Mouse (Mus musculus) stomach, embryonic 15.5 days (tissue): Measurements from ENCODE around the gene Hbb-bh2. TPM values are rescaled to one million over a fixed set of nuclear protein-coding genes. Genes with fewer than 3 reads are reported as not detected.

Experiments
- ATAC-seq: fragments of 200-750 bp; cut with Nextera tagmentation; 2 replicates; pipeline ENCODE4 v1.8.0; 2017; ENCODE audit warnings: low read depth, moderate number of reproducible peaks, moderate TSS enrichment; ENCODE audit not compliant: insufficient read depth, low FRiP score
- H3K27ac ChIP-seq: fragments of 300-500 bp; sonication (generic); 2 replicates; pipeline ENCODE4 v1.5.1; 2015; ENCODE audit warnings: mild to moderate bottlenecking, inconsistent platforms
- H3K27me3 ChIP-seq: fragments of 300-500 bp; sonication (generic); replicated peaks from 2 replicates; pipeline ENCODE4 v1.6.1; 2015; ENCODE audit warnings: inconsistent platforms
- H3K36me3 ChIP-seq: fragments of 300-500 bp; sonication (generic); 2 replicates; pipeline ENCODE4 v1.6.1; 2015; ENCODE audit warnings: inconsistent platforms
- H3K4me1 ChIP-seq: fragments of 300-500 bp; sonication (generic); 2 replicates; pipeline ENCODE4 v1.6.1; 2015; ENCODE audit warnings: inconsistent platforms
- H3K4me2 ChIP-seq: fragments of 300-500 bp; sonication (generic); 2 replicates; pipeline ENCODE4 v1.6.1; 2015; ENCODE audit warnings: mild to moderate bottlenecking, inconsistent platforms
- H3K4me3 ChIP-seq: fragments of 300-500 bp; sonication (generic); replicated peaks from 2 replicates; pipeline ENCODE4 v1.5.1; 2015; ENCODE audit warnings: inconsistent platforms
- H3K9ac ChIP-seq: fragments of 300-500 bp; sonication (generic); 2 replicates; pipeline ENCODE4 v1.6.1; 2015; ENCODE audit warnings: inconsistent platforms
- H3K9me3 ChIP-seq: fragments of 300-500 bp; sonication (generic); 2 replicates; pipeline ENCODE4 v1.6.1; 2016; ENCODE audit warnings: inconsistent platforms
- WGBS: fragments of 180-500 bp; shearing (Covaris S2); methylation state at CpG from one replicate; pipeline ENCODE4 v1.1.7; 2015; 5-methylcytosine and 5-hydroxymethylcytosine counted together
- polyA plus RNA-seq: library from polyadenylated mRNA; unstranded; fragments of >200 nt; fragmentation: Nextera tagmentation; extraction: Ambion mirVana; gene quantifications from 2 replicates; pipeline ENCODE4 v1.2.1, GENCODE M21; 2015

Hbb-bh2 gene
- not detected in 2 replicates for polyA plus RNA-seq

DNA sequence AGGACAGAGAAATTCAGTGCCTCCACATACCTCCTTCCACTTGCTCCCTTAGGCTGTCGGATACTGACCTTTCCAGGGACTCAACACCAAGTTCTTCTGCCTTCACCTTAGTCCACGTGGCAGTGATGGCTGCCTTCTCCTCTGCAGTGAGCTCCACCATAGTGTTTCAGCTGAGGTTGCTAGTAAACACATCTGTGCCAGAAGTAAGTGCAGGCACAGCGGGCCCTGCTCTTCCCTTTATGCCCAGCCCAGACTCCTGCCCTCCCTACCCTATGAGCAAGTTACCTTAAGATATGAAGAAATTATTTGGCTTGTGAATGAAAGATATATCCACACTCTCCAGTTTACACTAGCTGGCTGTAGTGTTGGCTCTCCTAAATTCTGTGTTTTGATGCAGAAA lies at the start of gene Hbb-bh2:
Hbb-bh2 (minus strand) TSS at position 253 of the 400 bp plus-strand sequence.
- H3K27ac ChIP-seq, result no peak within 1 kb of the TSS
- ATAC-seq, result no peak
- no peaks in the 10 kb centered on the region for H3K9me3 ChIP-seq
- H3K4me2 ChIP-seq, result no peak within 1 kb of the TSS
- no peaks in the 10 kb centered on the region for H3K27me3 ChIP-seq
- WGBS, result 69% methylated on average over 3 of the region's 3 CpGs
- H3K36me3 ChIP-seq, result no peaks in the 10 kb centered on the region
- no peaks in the 10 kb centered on the region for H3K4me1 ChIP-seq
- no peak within 1 kb of the TSS for H3K9ac ChIP-seq
- no peak within 1 kb of the TSS for H3K4me3 ChIP-seq

DNA sequence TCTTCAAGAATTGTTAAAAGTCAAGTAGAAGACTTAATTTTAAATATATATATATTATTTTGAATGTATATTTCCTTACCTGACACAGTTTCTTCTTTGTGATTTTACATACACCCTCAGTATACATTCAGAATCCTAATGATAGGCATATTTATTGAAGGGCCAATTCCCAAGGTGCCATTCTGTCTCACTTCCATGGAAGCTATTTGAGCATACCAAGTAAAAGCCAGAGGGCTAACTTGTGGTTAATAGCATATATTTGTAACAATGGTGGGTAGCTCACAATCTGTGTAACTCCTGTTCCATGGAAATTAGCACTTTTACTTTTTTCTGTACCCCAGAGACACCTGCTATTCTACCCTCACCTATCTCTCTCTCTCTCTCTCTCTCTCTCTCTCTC lies 45.8 kb upstream of the Hbb-bh2 start, which contains the start of gene Olfr66:
Olfr66 (minus strand) TSS at position 101 of the 400 bp plus-strand sequence.
- H3K4me1 ChIP-seq, result no peaks in the 10 kb centered on the region
- no peaks in the 10 kb centered on the region for H3K9me3 ChIP-seq
- ATAC-seq, result no peak
- H3K4me3 ChIP-seq, result no peak within 1 kb of the TSS
- H3K4me2 ChIP-seq, result no peak within 1 kb of the TSS
- H3K27ac ChIP-seq, result no peak within 1 kb of the TSS
- no peaks in the 10 kb centered on the region for H3K36me3 ChIP-seq
- H3K27me3 ChIP-seq, result no peaks in the 10 kb centered on the region
- no peak within 1 kb of the TSS for H3K9ac ChIP-seq

DNA sequence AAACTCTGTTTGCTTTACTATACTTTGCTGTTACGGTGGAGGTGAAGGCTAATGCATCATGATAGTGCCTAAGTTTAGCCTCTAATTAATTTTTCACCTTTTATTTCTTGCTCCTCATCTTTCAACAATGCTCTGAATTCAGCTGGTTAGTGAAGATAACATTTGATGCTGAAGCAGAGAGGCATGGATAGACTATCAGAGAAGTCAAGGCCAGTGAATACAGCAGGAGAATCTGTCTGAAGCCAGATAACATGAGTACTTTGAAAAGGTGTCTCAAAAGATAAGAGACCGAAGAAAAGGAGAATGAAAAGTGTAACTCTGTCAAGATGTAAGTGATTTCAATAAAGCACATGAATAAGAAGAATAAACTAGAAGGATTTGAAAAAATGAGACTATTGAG lies 36.8 kb upstream of the Hbb-bh2 start:
- Histone ChIP-seq H3K9ac (no peak overlapping the region), H3K27ac (no peak overlapping the region), H3K4me2 (no peak overlapping the region), H3K4me1 (no peaks in the 10 kb centered on the region), H3K9me3 (no peaks in the 10 kb centered on the region), H3K27me3 (no peaks in the 10 kb centered on the region), H3K4me3 (no peak overlapping the region), H3K36me3 (no peaks in the 10 kb centered on the region)
- WGBS, result 71% methylated on average over 2 of the region's 2 CpGs
- peak; percentile 86; the same call in 1 of the 2 replicates for ATAC-seq

DNA sequence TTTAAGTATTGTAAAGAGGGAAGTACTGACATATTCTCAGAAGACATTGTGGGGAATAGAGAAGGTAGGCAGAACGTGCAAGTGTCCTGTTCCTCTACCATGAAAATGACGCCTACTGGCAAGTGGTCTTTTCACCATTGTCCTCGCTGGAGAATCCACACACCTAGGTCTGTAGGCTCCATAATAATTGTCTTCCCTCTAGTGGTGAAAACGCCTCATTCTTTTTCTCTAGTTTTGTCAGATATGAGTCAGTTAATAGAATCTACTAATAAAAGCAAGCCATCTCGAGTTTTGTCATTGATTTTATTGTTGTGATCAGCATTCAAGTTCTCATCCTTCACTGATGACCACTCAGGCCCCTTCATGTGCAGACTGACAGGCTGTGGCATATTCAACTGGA lies 34.1 kb upstream of the Hbb-bh2 start:
- H3K4me1 ChIP-seq, result no peaks in the 10 kb centered on the region
- WGBS, result 40% methylated on average over 5 of the region's 5 CpGs

DNA sequence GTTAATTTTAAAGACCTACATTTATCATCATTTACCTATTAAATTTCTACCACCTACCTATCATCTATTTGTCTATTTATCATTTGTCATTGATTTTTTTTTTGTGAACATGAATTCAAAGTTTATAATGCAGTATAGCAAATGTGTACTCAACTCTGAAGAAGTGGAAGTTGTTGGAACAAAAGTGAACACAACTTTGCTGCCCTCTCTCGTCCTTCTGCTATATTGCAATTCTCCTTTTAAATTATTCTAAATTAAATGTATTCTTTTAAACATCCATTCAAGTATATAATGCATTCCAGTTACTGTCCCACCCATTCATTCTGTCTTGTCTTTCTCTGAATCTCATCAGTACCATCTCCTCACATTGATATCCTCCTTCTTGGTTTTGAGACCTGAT lies 32.7 kb upstream of the Hbb-bh2 start:
- WGBS, result 0% methylated on average over 1 of the region's 1 CpGs
- H3K27ac ChIP-seq, result no peak overlapping the region
- ATAC-seq, result no peak
- no peaks in the 10 kb centered on the region for H3K27me3 ChIP-seq
- H3K9me3 ChIP-seq, result no peaks in the 10 kb centered on the region
- no peaks in the 10 kb centered on the region for H3K36me3 ChIP-seq
- no peak overlapping the region for H3K4me3 ChIP-seq
- H3K4me1 ChIP-seq, result no peaks in the 10 kb centered on the region
- no peak overlapping the region for H3K9ac ChIP-seq
- H3K4me2 ChIP-seq, result no peak overlapping the region

More for the DNA sequence above, 34.1 kb upstream of the Hbb-bh2 start:
- H3K36me3 ChIP-seq, result no peaks in the 10 kb centered on the region
- H3K27ac ChIP-seq, result no peak overlapping the region
- H3K9ac ChIP-seq, result no peak overlapping the region
- no peak overlapping the region for H3K4me2 ChIP-seq
- no peak for ATAC-seq
- no peak overlapping the region for H3K4me3 ChIP-seq
- H3K9me3 ChIP-seq, result no peaks in the 10 kb centered on the region
- no peaks in the 10 kb centered on the region for H3K27me3 ChIP-seq

DNA sequence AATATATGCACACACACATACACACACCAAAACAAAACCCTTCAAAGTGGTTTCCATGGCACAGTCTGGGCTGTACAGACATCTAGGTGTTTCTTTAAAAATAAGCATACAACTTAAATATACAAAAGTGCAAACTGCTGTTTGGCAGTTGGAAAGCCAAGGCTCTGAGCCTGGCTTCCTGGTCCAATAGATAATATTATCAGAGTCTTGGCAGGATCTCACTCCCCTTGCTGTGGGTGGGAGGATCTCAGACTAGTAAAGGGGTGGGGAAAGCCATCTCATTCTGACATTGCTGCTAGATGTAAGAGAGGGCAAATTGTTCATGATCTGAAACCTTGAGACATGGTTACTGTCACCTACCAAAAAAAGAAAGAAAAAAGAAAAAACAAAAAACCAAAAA lies 30.3 kb upstream of the Hbb-bh2 start:
- no peaks in the 10 kb centered on the region for H3K4me1 ChIP-seq
- ATAC-seq, result peak; percentile 85; the same call in 1 of the 2 replicates
- no peak overlapping the region for H3K9ac ChIP-seq
- H3K27ac ChIP-seq, result no peak overlapping the region
- no peaks in the 10 kb centered on the region for H3K27me3 ChIP-seq
- no peak overlapping the region for H3K4me3 ChIP-seq
- no peaks in the 10 kb centered on the region for H3K9me3 ChIP-seq
- H3K4me2 ChIP-seq, result no peak overlapping the region
- H3K36me3 ChIP-seq, result no peaks in the 10 kb centered on the region

DNA sequence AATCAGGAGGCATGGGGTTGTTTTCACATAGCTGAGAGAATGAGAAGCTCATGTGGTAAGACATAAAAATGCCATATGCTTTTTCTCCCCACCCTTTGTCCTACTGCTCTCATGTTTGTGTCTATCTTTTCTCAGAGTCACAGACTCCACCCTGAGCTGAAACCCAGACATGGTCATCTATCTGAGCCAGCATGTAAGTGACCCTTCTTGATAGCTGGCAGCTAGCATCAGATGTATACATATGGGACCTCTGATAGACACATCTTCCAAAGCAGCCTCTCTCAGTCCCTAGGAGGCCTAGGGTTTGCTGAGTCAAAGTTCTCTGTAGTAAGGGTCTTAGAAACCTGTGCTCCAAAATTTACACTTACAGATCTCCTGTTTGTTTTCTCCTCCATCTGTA lies 25.4 kb upstream of the Hbb-bh2 start:
- peak; percentile 94 for ATAC-seq

DNA sequence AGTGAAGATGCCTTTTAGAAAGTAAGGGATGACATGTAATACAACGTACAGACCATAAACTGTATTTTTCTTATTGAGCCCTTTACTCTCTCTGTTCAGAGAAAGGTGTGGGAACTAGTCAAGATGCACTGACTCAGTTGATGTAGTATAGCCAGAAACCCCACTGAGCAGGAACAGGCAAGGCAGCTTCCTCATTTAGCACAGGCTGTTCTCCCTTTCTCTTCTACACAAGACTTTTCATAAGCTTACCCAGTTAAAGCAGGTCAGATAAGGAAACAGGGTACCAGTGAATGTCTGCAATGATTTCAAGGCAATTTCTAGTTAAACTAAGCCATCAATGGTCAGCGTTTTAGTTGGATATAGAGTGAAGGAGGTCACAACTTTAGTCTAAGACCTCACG lies 21.2 kb upstream of the Hbb-bh2 start:
- Histone ChIP-seq H3K4me1 (no peaks in the 10 kb centered on the region), H3K36me3 (no peaks in the 10 kb centered on the region), H3K9me3 (no peaks in the 10 kb centered on the region), H3K4me3 (no peak overlapping the region), H3K9ac (no peak overlapping the region), H3K4me2 (no peak overlapping the region), H3K27me3 (no peaks in the 10 kb centered on the region), H3K27ac (no peak overlapping the region)
- 75% methylated on average over 3 of the region's 3 CpGs for WGBS
- ATAC-seq, result no peak

More for the DNA sequence above, 25.4 kb upstream of the Hbb-bh2 start:
- Histone ChIP-seq H3K36me3 (no peaks in the 10 kb centered on the region), H3K9ac (no peak overlapping the region), H3K4me2 (no peak overlapping the region), H3K27me3 (no peaks in the 10 kb centered on the region), H3K27ac (no peak overlapping the region), H3K9me3 (no peaks in the 10 kb centered on the region), H3K4me3 (no peak overlapping the region), H3K4me1 (no peaks in the 10 kb centered on the region)

DNA sequence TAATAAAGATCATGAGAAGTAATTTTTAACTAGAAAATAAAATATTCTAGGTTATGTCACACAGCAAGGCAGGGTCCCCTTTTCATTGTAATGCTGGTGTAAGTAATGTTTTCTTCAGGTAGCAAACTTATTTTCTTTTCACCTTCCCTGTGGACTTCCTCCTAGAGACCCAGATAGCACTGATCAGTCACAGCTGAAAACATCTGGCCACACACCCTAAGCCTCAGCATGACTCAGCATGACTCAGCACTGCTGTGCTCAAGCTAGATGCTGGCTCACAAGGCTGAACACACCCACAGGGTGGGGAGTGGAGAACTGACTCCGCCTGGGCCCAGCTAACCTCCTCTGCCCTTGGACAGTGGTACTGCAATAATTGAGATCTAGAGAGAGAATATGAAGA lies 20.5 kb upstream of the Hbb-bh2 start:
- no peak overlapping the region for H3K9ac ChIP-seq
- H3K9me3 ChIP-seq, result no peaks in the 10 kb centered on the region
- no peak overlapping the region for H3K4me2 ChIP-seq
- H3K36me3 ChIP-seq, result no peaks in the 10 kb centered on the region
- no peak overlapping the region for H3K4me3 ChIP-seq
- H3K4me1 ChIP-seq, result no peaks in the 10 kb centered on the region
- no peaks in the 10 kb centered on the region for H3K27me3 ChIP-seq
- WGBS, result 36% methylated on average over 1 of the region's 1 CpGs
- ATAC-seq, result peak; percentile 89
- no peak overlapping the region for H3K27ac ChIP-seq

DNA sequence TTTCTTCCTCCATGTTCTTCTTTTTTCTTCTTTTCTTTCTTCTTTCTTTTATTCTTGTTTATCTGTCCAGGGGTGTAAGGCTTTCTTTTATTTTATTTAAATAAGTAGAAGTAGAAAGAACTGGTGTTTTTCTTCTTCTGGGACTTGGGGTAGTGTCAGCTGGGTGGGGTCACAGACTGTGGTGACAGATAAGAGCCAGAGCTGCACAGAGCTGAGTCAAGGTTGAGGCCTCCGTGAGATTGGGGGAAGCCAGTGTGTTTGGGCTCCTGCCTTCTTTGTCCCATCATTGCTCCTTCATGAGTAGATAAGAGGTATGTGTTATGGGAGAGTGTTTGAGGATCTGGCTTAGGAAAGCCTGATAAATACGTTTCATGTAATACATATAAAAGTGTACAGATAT lies 18.8 kb upstream of the Hbb-bh2 start:
- ATAC-seq, result peak; percentile 94

DNA sequence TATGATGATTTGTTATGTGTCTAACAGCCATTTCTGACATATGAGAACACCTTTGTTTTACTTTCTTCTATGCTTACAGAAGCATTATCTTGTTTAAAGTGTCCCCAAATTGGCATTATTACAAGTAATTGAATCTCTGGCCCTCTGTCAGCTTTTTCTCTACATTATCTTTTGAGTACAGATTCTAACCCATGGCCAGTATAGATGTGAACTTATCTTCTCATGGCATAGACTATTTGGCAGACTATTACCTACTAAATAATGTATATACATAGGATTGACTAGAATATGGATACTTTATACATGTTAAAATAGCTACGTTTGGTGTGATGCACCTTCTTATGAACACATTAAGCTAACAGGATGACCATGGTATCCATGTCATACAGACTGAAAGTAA lies 14.3 kb upstream of the Hbb-bh2 start:
- H3K9ac ChIP-seq, result no peak overlapping the region
- H3K4me1 ChIP-seq, result no peaks in the 10 kb centered on the region
- no peak for ATAC-seq
- H3K4me3 ChIP-seq, result no peak overlapping the region
- H3K27ac ChIP-seq, result no peak overlapping the region
- H3K27me3 ChIP-seq, result no peaks in the 10 kb centered on the region
- H3K9me3 ChIP-seq, result no peaks in the 10 kb centered on the region
- no peak overlapping the region for H3K4me2 ChIP-seq
- no peaks in the 10 kb centered on the region for H3K36me3 ChIP-seq
- 49% methylated on average over 1 of the region's 1 CpGs for WGBS

More for the DNA sequence above, 18.8 kb upstream of the Hbb-bh2 start:
- no peaks in the 10 kb centered on the region for H3K9me3 ChIP-seq
- H3K9ac ChIP-seq, result no peak overlapping the region
- no peaks in the 10 kb centered on the region for H3K4me1 ChIP-seq
- H3K4me3 ChIP-seq, result no peak overlapping the region
- no peaks in the 10 kb centered on the region for H3K36me3 ChIP-seq
- H3K27me3 ChIP-seq, result no peaks in the 10 kb centered on the region
- H3K4me2 ChIP-seq, result no peak overlapping the region
- H3K27ac ChIP-seq, result no peak overlapping the region
- 59% methylated on average over 2 of the region's 2 CpGs for WGBS

DNA sequence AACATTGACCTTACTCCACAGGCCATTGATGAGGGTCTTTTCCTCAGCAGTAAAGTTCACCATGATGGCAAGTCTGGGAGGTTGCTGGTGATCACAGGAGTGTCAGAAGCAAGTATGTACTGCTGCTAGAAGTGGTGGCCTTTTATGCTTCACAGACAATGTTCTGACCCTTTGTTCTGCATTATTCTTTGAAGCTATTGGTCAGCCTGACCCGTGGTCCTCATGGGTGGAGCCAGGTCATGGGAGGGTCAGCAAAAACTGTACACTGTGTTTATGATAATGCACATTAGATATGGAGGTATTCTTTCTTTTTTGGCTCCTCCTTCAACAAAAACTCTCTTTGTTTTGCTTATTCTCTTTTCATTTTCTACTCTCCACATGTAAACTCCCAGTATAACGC lies 12.8 kb upstream of the Hbb-bh2 start, which contains the start of gene Hbb-y:
Hbb-y (minus strand) TSS at position 127 of the 400 bp plus-strand sequence.
- no peaks in the 10 kb centered on the region for H3K36me3 ChIP-seq
- no peak within 1 kb of the TSS for H3K4me2 ChIP-seq
- WGBS, result 57% methylated on average over 2 of the region's 2 CpGs
- no peaks in the 10 kb centered on the region for H3K9me3 ChIP-seq
- H3K27ac ChIP-seq, result no peak within 1 kb of the TSS
- no peak within 1 kb of the TSS for H3K9ac ChIP-seq
- ATAC-seq, result no peak
- no peaks in the 10 kb centered on the region for H3K27me3 ChIP-seq
- H3K4me3 ChIP-seq, result no peak within 1 kb of the TSS
- no peaks in the 10 kb centered on the region for H3K4me1 ChIP-seq
